Mouse (Mus musculus) intestine, postnatal 0 days (tissue): ENCODE measurements around the gene Hephl1. TPM values are rescaled to one million over a fixed set of nuclear protein-coding genes. Genes with fewer than 3 reads are reported as not detected.

Experiments
- ATAC-seq: fragments of 200-750 bp; cut with Nextera tagmentation; 2 replicates; pipeline ENCODE4 v1.8.0; 2017; ENCODE audit warnings: mild to moderate bottlenecking, moderate TSS enrichment, moderate library complexity
- H3K27ac ChIP-seq: fragments of 300-500 bp; sonication (generic); 2 replicates; pipeline ENCODE4 v1.5.1; 2014; ENCODE audit warnings: mild to moderate bottlenecking, low read depth, low read length, moderate library complexity
- H3K27me3 ChIP-seq: fragments of 300-500 bp; sonication (generic); replicated peaks from 2 replicates; pipeline ENCODE4 v1.6.1; 2014; ENCODE audit warnings: low read length, mixed read lengths; ENCODE audit not compliant: control insufficient read depth, insufficient read depth
- H3K36me3 ChIP-seq: fragments of 300-500 bp; sonication (generic); 2 replicates; pipeline ENCODE4 v1.6.1; 2014; ENCODE audit warnings: mild to moderate bottlenecking, moderate library complexity; ENCODE audit not compliant: control insufficient read depth, insufficient read depth
- H3K4me1 ChIP-seq: fragments of 300-500 bp; sonication (generic); replicated peaks from 2 replicates; pipeline ENCODE4 v1.6.1; 2014; ENCODE audit warnings: antibody characterized with exemption, low read length, mixed read lengths; ENCODE audit not compliant: control insufficient read depth, insufficient read depth
- H3K4me2 ChIP-seq: fragments of 300-500 bp; sonication (generic); replicated peaks from 2 replicates; pipeline ENCODE4 v1.6.1; 2014; ENCODE audit warnings: low read depth, mild to moderate bottlenecking, moderate library complexity
- H3K4me3 ChIP-seq: fragments of 300-500 bp; sonication (generic); 2 replicates; pipeline ENCODE4 v1.5.1; 2014; ENCODE audit warnings: low read depth, low read length
- H3K9ac ChIP-seq: fragments of 300-500 bp; sonication (generic); 2 replicates; pipeline ENCODE4 v1.6.1; 2014; ENCODE audit warnings: mild to moderate bottlenecking, low read depth, low read length
- H3K9me3 ChIP-seq: fragments of 300-500 bp; sonication (generic); 2 replicates; pipeline ENCODE4 v1.6.1; 2016; ENCODE audit warnings: mixed run types; ENCODE audit not compliant: control insufficient read depth
- CTCF ChIP-seq: sonication (generic); IDR thresholded peaks from 2 replicates; pipeline ENCODE4 v1.5.1; 2016; ENCODE audit warnings: low read depth, mild to moderate bottlenecking, control low read depth, antibody characterized with exemption, moderate library complexity
- WGBS: fragments of 180-500 bp; shearing (Covaris S2); extraction: QIAGEN DNeasy Blood & Tissue Kit; methylation state at CpG from one replicate; pipeline ENCODE4 v1.1.7; 2014; 5-methylcytosine and 5-hydroxymethylcytosine counted together
- polyA plus RNA-seq: library from polyadenylated mRNA; unstranded; fragments of >200 nt; fragmentation: Nextera tagmentation; extraction: Ambion mirVana; gene quantifications from 2 replicates; pipeline ENCODE4 v1.2.1, GENCODE M21; 2015

Gene Hephl1
- not detected in 2 replicates for polyA plus RNA-seq

DNA sequence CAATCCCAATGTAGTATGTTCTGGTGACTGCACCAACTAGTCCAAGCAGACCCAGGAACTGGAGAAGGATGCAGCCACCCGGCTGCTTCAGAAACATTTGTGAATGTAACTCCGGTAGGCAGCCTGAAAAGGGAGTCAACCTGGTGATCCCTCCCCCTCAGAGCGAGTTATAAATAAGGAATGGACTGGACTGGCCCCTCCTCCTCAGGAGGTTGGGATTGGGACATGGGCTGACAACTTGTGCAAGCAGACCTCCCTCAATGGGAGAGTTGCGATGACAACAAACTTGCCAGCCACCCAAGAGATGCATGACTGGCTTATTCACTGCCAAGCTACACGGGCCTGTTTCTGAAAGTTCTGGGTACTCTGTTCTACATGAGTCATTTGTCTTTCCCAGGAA lies at the start of gene Hephl1:
Gene Hephl1 (minus strand): TSS at position 101 of the 400 bp plus-strand sequence.
- Histone ChIP-seq H3K9ac (no peak within 1 kb of the TSS), H3K4me1 (no peaks in the 10 kb centered on the region), H3K4me2 (no peak within 1 kb of the TSS), H3K4me3 (no peak within 1 kb of the TSS), H3K9me3 (no peaks in the 10 kb centered on the region), H3K36me3 (no peaks in the 10 kb centered on the region), H3K27ac (no peak within 1 kb of the TSS), H3K27me3 (no peaks in the 10 kb centered on the region)
- WGBS: 77% methylated on average over 5 of the region's 5 CpGs
- no peak for TF ChIP-seq CTCF
- ATAC-seq: no peak

DNA sequence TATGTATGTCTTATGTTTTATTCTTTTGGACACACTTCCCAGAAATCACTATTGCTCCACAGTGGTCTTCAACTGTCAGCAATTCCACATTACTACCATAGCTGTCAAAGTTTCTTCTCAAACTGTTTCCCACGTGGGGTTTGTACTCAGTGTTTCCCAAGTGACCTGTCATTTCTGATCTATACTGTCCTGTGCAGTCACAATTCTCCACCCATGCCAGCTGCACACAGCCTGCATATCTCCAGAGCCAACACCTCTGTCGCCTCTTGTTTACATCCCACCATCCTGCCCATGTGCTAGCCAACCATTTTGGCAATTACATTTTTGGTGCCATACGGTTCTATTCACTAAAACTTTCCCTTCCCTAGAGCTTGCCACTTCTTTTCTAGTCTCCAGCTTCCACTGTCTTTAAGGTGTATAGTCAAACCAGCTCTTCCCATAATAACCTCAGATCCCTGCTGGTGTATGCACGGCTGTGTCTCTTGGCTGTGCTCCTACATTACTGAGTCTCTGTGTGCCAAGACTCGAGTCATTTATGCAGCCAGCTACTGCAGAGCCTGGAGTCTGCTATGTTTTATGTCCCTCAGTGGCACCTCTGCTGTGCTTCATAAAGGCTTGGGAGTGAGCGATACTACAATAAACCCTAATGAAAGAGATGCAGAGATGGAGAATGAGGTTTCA lies 37.5 kb upstream of the Hephl1 start:
- no peak for TF ChIP-seq CTCF
- H3K4me2 ChIP-seq: no peak overlapping the region
- no peak overlapping the region for H3K4me3 ChIP-seq
- H3K4me1 ChIP-seq: no peaks in the 10 kb centered on the region
- H3K27me3 ChIP-seq: no peaks in the 10 kb centered on the region
- ATAC-seq: no peak
- H3K9me3 ChIP-seq: no peaks in the 10 kb centered on the region
- no peak overlapping the region for H3K9ac ChIP-seq
- H3K36me3 ChIP-seq: no peaks in the 10 kb centered on the region
- no peak overlapping the region for H3K27ac ChIP-seq
- 63% methylated on average over 6 of the region's 6 CpGs for WGBS

- no peak overlapping the region for H3K27ac ChIP-seq
- no peaks in the 10 kb centered on the region for H3K4me1 ChIP-seq
- no peaks in the 10 kb centered on the region for H3K27me3 ChIP-seq
- no peak overlapping the region for H3K4me2 ChIP-seq
- H3K4me3 ChIP-seq: no peak overlapping the region
- TF ChIP-seq CTCF: no peak
- no peaks in the 10 kb centered on the region for H3K36me3 ChIP-seq
- no peaks in the 10 kb centered on the region for H3K9me3 ChIP-seq
- ATAC-seq: no peak
- WGBS: 73% methylated on average over 1 of the region's 1 CpGs
- no peak overlapping the region for H3K9ac ChIP-seq
Observed at GRCm38 (mm10) chr9:15140546-15140945, 28.6 kb upstream of the Hephl1 start.

DNA sequence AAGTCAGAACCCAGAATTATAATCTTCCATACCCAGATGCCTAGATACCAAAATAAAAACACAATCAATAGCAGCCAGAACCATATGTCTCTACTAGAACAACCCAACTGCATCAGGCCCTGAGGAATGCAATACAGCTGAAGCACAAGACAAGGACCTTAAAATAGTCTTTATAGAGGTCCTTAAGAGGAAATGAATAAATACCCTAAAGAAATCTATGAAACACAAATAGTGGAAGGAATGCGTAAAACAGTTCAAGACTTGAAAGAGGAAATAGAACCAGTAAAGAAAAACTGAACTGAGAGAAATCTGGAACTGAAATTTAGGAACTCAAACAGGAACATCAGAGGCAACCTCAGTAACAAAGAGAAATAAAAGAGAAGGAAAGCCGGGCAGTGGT lies 14.0 kb upstream of the Hephl1 start:
- no peaks in the 10 kb centered on the region for H3K9me3 ChIP-seq
- H3K4me1 ChIP-seq: no peaks in the 10 kb centered on the region
- WGBS: 89% methylated on average over 2 of the region's 2 CpGs
- no peak overlapping the region for H3K9ac ChIP-seq
- no peak for TF ChIP-seq CTCF
- H3K4me3 ChIP-seq: no peak overlapping the region
- H3K27ac ChIP-seq: no peak overlapping the region
- no peak overlapping the region for H3K4me2 ChIP-seq
- ATAC-seq: no peak
- H3K27me3 ChIP-seq: no peaks in the 10 kb centered on the region
- no peaks in the 10 kb centered on the region for H3K36me3 ChIP-seq

- Histone ChIP-seq H3K9me3 (no peaks in the 10 kb centered on the region), H3K27ac (no peak overlapping the region), H3K9ac (no peak overlapping the region), H3K27me3 (no peaks in the 10 kb centered on the region), H3K36me3 (no peaks in the 10 kb centered on the region), H3K4me1 (no peaks in the 10 kb centered on the region), H3K4me2 (no peak overlapping the region), H3K4me3 (no peak overlapping the region)
- ATAC-seq: no peak
- TF ChIP-seq CTCF: no peak
- WGBS: 40% methylated on average over 3 of the region's 3 CpGs
Observed at GRCm38 (mm10) chr9:15122431-15122830, 10.5 kb upstream of the Hephl1 start.

DNA sequence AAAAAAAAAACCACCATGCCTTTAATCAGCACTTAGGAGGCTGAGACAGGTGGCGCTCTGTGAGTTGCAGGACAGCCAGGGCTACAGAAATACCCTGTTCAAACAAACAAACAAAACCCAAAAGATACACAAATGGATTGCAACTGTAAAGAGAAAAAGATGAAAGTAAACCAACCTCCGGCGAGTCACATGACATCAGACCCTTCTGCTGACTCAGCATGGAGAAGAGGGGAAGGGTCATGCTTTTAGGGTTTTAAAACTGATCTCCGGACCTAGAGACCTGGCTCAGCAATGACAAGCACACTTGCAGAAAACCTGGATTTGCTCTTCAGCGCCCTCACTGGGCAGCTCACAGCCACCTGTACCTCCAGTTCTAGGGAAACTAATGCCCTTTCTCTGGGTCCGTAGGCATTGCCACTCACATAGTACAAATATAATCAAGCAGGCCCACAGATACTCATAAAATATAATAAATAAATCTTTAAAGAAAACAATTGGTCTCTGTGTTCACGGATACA lies 9.0 kb upstream of the Hephl1 start:
- Histone ChIP-seq H3K27ac (no peak overlapping the region), H3K4me3 (no peak overlapping the region), H3K4me2 (no peak overlapping the region), H3K9me3 (no peaks in the 10 kb centered on the region), H3K4me1 (no peaks in the 10 kb centered on the region), H3K36me3 (no peaks in the 10 kb centered on the region), H3K9ac (no peak overlapping the region), H3K27me3 (no peaks in the 10 kb centered on the region)
- 47% methylated on average over 7 of the region's 7 CpGs for WGBS
- ATAC-seq: no peak
- TF ChIP-seq CTCF: peak; percentile 55
